Mouse (Mus musculus) ES-E14 (cell line): ENCODE measurements at regions not wholly inside any gene's neighbourhood (a gene's known extent, or its start where the extent isn't known, plus 50 kb on each side); places are given as distances from the start of the nearest gene placed in this dataset.

Experiments
- CHD2 ChIP-seq: IDR thresholded peaks from 2 replicates; pipeline ENCODE4 v1.6.1; 2014; ENCODE audit warnings: mild to moderate bottlenecking, low read depth, low read length, inconsistent platforms
- HCFC1 ChIP-seq: IDR thresholded peaks from 2 replicates; pipeline ENCODE4 v1.6.1; 2012; ENCODE audit warnings: low read length, inconsistent platforms, borderline replicate concordance; ENCODE audit not compliant: insufficient read depth
- MAFK ChIP-seq: IDR thresholded peaks from 2 replicates; pipeline ENCODE4 v1.6.1; 2014; ENCODE audit warnings: mild to moderate bottlenecking, low read depth, low read length, inconsistent platforms; ENCODE audit not compliant: insufficient read depth
- ZC3H11A ChIP-seq: IDR thresholded peaks from 2 replicates; pipeline ENCODE4 v1.6.1; 2012; ENCODE audit warnings: low read depth, mild to moderate bottlenecking, inconsistent platforms, low read length, borderline replicate concordance
- ZNF384 ChIP-seq: IDR thresholded peaks from 2 replicates; pipeline ENCODE4 v1.6.1; 2012; ENCODE audit warnings: low read depth, low read length, inconsistent platforms

- TF ChIP-seq ZNF384 (no peak), CHD2 (no peak), ZC3H11A (no peak), HCFC1 (no peak), MAFK (no peak)
These were observed 166.1 kb upstream of the Krr1 start for GRCm38 (mm10) chr10:111806333-111806732.
